Mouse (Mus musculus) small intestine, adult 2 months (tissue): ENCODE results near the gene Gcc2. TPM values are rescaled to one million over a fixed set of nuclear protein-coding genes. Genes with fewer than 3 reads are reported as not detected.

Source experiments
- H3K27ac ChIP-seq: fragments of 200-500 bp; 2 replicates; pipeline ENCODE4 v1.5.1; 2012; ENCODE audit warnings: low read depth, low read length, control low read depth, inconsistent platforms; ENCODE audit not compliant: insufficient read depth
- H3K27me3 ChIP-seq: fragments of 200-500 bp; 2 replicates; pipeline ENCODE4 v1.6.1; 2012; ENCODE audit warnings: mild to moderate bottlenecking, moderate library complexity, low read length, inconsistent platforms; ENCODE audit not compliant: control insufficient read depth, insufficient read depth
- H3K36me3 ChIP-seq: fragments of 200-500 bp; 2 replicates; pipeline ENCODE4 v1.6.1; 2012; ENCODE audit warnings: mild to moderate bottlenecking, low read length, control low read depth, inconsistent platforms; ENCODE audit not compliant: control insufficient read depth, insufficient read depth
- H3K4me1 ChIP-seq: fragments of 200-500 bp; 2 replicates; pipeline ENCODE4 v1.6.1; 2012; ENCODE audit warnings: low read length, inconsistent platforms, mixed read lengths; ENCODE audit not compliant: control insufficient read depth, insufficient read depth, insufficient read length
- H3K4me3 ChIP-seq: fragments of 200-500 bp; 2 replicates; pipeline ENCODE4 v1.5.1; 2012; ENCODE audit warnings: low read depth, mild to moderate bottlenecking, control low read depth, inconsistent platforms, low read length, moderate library complexity
- CTCF ChIP-seq: fragments of 200-500 bp; IDR thresholded peaks from 2 replicates; pipeline ENCODE4 v1.5.1; 2012; ENCODE audit warnings: low read depth, mild to moderate bottlenecking, control low read depth, inconsistent platforms, low read length, moderate library complexity, mixed read lengths; ENCODE audit not compliant: insufficient replicate concordance, insufficient read length; ENCODE audit errors: extremely low read depth
- POLR2A ChIP-seq: fragments of 200-500 bp; IDR thresholded peaks from 2 replicates; pipeline ENCODE4 v1.6.1; 2012; ENCODE audit warnings: low read depth, mild to moderate bottlenecking, control low read depth, inconsistent platforms, low read length, moderate library complexity
- WGBS: fragments of 180-500 bp; shearing (Covaris S2); methylation state at CpG from one replicate; pipeline ENCODE4 v1.1.7; 2018; 5-methylcytosine and 5-hydroxymethylcytosine counted together
- polyA plus RNA-seq: library from polyadenylated mRNA; depleted of rRNA; stranded (reverse); fragments of >200 nt; gene quantifications from 2 replicates; pipeline ENCODE4 v1.2.3, GENCODE M21; 2012; rRNA removed

The Gcc2 gene
- polyA plus RNA-seq = 3.2 and 6.2 TPM in 2 replicates

GRCm38 (mm10) chr10:58255213-58255892, at the start of gene Gcc2:
Gene Gcc2 (plus strand): TSS chr10:58255497.
- TF ChIP-seq CTCF (no peak), POLR2A (peak; percentile 55; the same call in 1 of the 2 replicates)
- Histone ChIP-seq H3K36me3 (peaks cover 19% of the 10 kb centered on the region), H3K27ac (peak within 1 kb of the TSS; percentile 67), H3K4me3 (peak within 1 kb of the TSS; percentile 100), H3K27me3 (no peaks in the 10 kb centered on the region), H3K4me1 (peaks cover 7% of the 10 kb centered on the region; the same call in 1 of the 2 replicates)
- under 1% methylated on average over 58 of the region's 58 CpGs for WGBS

DNA sequence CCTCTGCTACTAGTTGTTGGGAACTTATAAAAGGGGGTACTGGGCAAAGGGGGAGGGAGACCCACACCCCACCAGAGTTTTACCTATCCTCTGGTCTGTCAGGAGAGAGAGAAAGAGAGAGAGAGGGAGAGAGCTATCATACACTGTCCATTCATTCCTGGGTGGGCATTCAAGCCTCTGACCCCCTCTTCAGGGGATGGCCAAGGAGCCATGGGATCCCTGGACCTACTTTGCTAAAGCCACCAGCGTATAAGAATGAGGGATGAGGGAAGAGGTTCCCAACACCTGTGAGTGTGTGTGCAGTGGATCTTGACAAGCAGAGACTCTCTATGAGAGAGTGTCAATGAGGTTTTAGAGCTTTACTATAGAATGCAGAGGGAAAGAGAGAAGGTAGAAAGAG, 49.3 kb upstream of the Gcc2 start:
- no peaks in the 10 kb centered on the region for H3K4me1 ChIP-seq
- no peak overlapping the region for H3K4me3 ChIP-seq
- no peak for TF ChIP-seq POLR2A
- TF ChIP-seq CTCF = no peak
- H3K36me3 ChIP-seq = no peaks in the 10 kb centered on the region
- H3K27me3 ChIP-seq = no peaks in the 10 kb centered on the region
- H3K27ac ChIP-seq = no peak overlapping the region
- WGBS = 40% methylated on average over 1 of the region's 1 CpGs

GRCm38 (mm10) chr10:58206639-58207404, 48.5 kb upstream of the Gcc2 start:
- H3K4me1 ChIP-seq = no peaks in the 10 kb centered on the region
- no peaks in the 10 kb centered on the region for H3K36me3 ChIP-seq
- H3K27ac ChIP-seq = no peak overlapping the region
- H3K27me3 ChIP-seq = no peaks in the 10 kb centered on the region
- no peak overlapping the region for H3K4me3 ChIP-seq
- WGBS = 86% methylated on average over 4 of the region's 4 CpGs
- TF ChIP-seq CTCF = no peak
- no peak for TF ChIP-seq POLR2A

DNA sequence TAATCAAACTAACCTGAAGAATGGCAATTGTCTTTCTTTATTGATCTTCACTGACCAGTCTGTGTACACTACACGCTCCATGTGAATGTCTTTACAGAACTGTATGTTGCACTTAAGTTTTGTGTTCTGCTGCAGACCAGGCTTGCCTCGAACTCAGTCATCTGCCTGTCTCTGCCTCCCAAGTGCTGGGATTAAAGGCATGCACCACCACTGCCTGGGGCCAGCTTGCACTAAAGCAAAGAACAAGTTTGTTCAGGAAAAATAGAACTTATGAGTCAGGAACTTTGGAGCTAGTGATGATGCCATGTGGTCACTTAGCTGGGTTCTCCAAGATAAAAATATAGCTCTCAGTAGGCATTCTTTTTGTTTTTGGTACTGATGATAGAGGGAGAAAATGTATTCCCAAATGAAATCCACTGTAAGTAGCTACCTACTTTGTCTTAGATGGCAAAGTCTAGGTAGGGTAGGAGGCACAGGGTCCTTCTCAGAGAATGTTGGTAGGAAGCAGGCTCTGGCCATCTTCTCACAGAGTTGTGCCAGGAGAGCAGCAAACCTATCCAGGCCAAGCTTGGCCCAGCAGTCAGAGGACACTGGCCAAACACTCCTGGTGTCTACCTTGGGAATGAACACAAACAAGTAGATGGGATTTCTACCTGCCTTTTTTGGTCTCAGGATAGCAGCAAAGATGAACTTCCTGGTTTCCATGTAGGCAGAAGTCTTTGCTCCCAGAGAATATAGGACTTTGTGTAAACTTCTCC, 45.4 kb upstream of the Gcc2 start:
- H3K27me3 ChIP-seq = no peaks in the 10 kb centered on the region
- no peak overlapping the region for H3K27ac ChIP-seq
- 56% methylated on average over 2 of the region's 2 CpGs for WGBS
- H3K4me1 ChIP-seq = no peaks in the 10 kb centered on the region
- TF ChIP-seq CTCF = no peak
- TF ChIP-seq POLR2A = no peak
- no peaks in the 10 kb centered on the region for H3K36me3 ChIP-seq
- H3K4me3 ChIP-seq = no peak overlapping the region

DNA sequence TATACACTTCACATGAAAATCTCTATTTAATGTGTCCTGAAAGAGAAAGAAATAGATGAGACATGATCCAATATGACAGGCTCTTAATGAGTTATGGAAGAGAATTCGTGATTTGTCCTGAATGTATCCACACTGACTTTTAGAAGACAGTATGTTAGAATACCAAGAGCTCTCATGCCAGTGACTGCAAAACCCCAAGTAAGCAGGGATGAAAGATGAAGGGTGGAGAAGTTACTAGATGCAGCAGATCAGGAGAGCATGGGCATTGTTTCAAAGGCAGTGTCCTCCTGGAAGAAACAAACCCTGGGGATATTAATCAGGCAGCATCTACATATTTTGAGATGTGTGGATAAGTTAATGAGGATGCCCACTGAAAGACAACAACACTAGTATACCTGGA, 44.8 kb upstream of the Gcc2 start:
- no peak overlapping the region for H3K4me3 ChIP-seq
- no peaks in the 10 kb centered on the region for H3K4me1 ChIP-seq
- 55% methylated on average over 1 of the region's 1 CpGs for WGBS
- no peaks in the 10 kb centered on the region for H3K27me3 ChIP-seq
- no peaks in the 10 kb centered on the region for H3K36me3 ChIP-seq
- no peak overlapping the region for H3K27ac ChIP-seq
- TF ChIP-seq CTCF (no peak), POLR2A (no peak)

GRCm38 (mm10) chr10:58211213-58211612, 44.1 kb upstream of the Gcc2 start:
- 86% methylated on average over 2 of the region's 2 CpGs for WGBS
- no peaks in the 10 kb centered on the region for H3K36me3 ChIP-seq
- no peak for TF ChIP-seq POLR2A
- no peak for TF ChIP-seq CTCF
- H3K27ac ChIP-seq = no peak overlapping the region
- H3K4me1 ChIP-seq = no peaks in the 10 kb centered on the region
- no peak overlapping the region for H3K4me3 ChIP-seq
- no peaks in the 10 kb centered on the region for H3K27me3 ChIP-seq

DNA sequence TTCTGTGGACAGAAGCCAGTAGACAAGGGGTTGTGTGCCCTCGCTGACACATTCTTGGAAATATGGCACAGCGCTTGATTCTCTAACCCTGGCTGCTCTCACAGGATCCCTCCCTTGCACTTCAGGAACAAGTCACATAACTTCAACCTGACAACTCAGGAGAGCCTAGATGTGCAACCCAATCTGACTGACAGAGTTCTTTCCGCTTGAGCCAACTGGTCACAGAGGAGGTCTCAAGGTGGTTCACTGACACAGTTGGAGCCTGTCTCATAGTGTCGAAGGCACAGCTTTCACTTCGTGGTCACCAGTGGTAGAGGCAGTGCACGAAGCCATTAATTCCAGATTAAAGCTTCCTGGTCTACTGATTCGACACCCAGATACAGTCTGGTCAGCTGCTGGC, 43.1 kb upstream of the Gcc2 start:
- H3K4me3 ChIP-seq = no peak overlapping the region
- no peak overlapping the region for H3K27ac ChIP-seq
- no peaks in the 10 kb centered on the region for H3K36me3 ChIP-seq
- H3K27me3 ChIP-seq = no peaks in the 10 kb centered on the region
- WGBS = 75% methylated on average over 7 of the region's 7 CpGs
- TF ChIP-seq CTCF (no peak), POLR2A (no peak)
- no peaks in the 10 kb centered on the region for H3K4me1 ChIP-seq
